Mouse (Mus musculus) heart, embryonic 16.5 days (tissue): ENCODE data around the gene Traf3ip1. TPM values are rescaled to one million over a fixed set of nuclear protein-coding genes. Genes with fewer than 3 reads are reported as not detected.

Source experiments
- ATAC-seq: fragments of 200-750 bp; cut with Nextera tagmentation; replicated peaks from 2 replicates; pipeline ENCODE4 v1.8.0; 2017; ENCODE audit warnings: moderate number of reproducible peaks; ENCODE audit not compliant: insufficient read depth, low FRiP score; ENCODE audit errors: extremely low read depth
- H3K27ac ChIP-seq: fragments of 300-500 bp; sonication (generic); 2 replicates; pipeline ENCODE4 v1.5.1; 2014; ENCODE audit warnings: mild to moderate bottlenecking, low read length, control low read depth, moderate library complexity
- H3K27me3 ChIP-seq: fragments of 300-500 bp; sonication (generic); 2 replicates; pipeline ENCODE4 v1.6.1; 2014; ENCODE audit warnings: low read length, mixed read lengths; ENCODE audit not compliant: control insufficient read depth, insufficient read depth
- H3K36me3 ChIP-seq: fragments of 300-500 bp; sonication (generic); 2 replicates; pipeline ENCODE4 v1.6.1; 2014; ENCODE audit not compliant: control insufficient read depth, insufficient read depth
- H3K4me1 ChIP-seq: fragments of 300-500 bp; sonication (generic); 2 replicates; pipeline ENCODE4 v1.6.1; 2014; ENCODE audit warnings: low read length, mixed read lengths; ENCODE audit not compliant: control insufficient read depth, insufficient read depth
- H3K4me2 ChIP-seq: fragments of 300-500 bp; sonication (generic); 2 replicates; pipeline ENCODE4 v1.6.1; 2014; ENCODE audit warnings: low read depth, mild to moderate bottlenecking, control low read depth, low read length
- H3K4me3 ChIP-seq: fragments of 300-500 bp; sonication (generic); 2 replicates; pipeline ENCODE4 v1.5.1; 2014; ENCODE audit warnings: mild to moderate bottlenecking, control low read depth, low read length
- H3K9ac ChIP-seq: fragments of 300-500 bp; sonication (generic); 2 replicates; pipeline ENCODE4 v1.6.1; 2014; ENCODE audit warnings: low read length, control low read depth
- H3K9me3 ChIP-seq: fragments of 300-500 bp; sonication (generic); replicated peaks from 2 replicates; pipeline ENCODE4 v1.6.1; 2016; ENCODE audit warnings: low read length; ENCODE audit not compliant: control insufficient read depth
- WGBS: fragments of 180-500 bp; shearing (Covaris S2); extraction: QIAGEN DNeasy Blood & Tissue Kit; methylation state at CpG from one replicate; pipeline ENCODE4 v1.1.7; 2014; 5-methylcytosine and 5-hydroxymethylcytosine counted together
- polyA plus RNA-seq: library from polyadenylated mRNA; unstranded; fragments of >200 nt; fragmentation: Nextera tagmentation; extraction: Ambion mirVana; gene quantifications from 2 replicates; pipeline ENCODE4 v1.2.1, GENCODE M21; 2015

The Traf3ip1 gene
- polyA plus RNA-seq, 1 experiment from 2014 or later, result 5.7 TPM

DNA sequence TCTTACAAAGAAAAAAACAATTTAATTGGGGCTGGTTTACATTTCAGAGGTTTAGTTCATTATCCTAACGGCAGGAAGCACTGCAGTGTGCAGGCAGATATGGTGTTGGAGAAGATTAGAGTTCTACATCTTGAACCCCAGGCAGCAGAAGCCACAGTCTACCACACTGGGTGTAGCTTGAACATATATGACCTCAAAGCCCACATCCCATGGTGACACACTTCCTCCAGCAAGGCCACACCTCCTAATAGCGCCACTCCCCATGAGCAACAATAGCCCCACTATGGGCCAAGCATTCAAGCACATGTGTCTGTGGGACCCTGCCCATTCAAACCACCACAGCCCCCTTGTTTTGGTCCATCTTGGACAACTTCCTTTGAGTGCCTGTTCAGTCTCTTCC, 72.8 kb downstream of the Traf3ip1 start:
- no peak overlapping the region for H3K4me3 ChIP-seq
- H3K36me3 ChIP-seq, result no peaks in the 10 kb centered on the region
- 85% methylated on average over 2 of the region's 2 CpGs for WGBS
- H3K9ac ChIP-seq, result no peak overlapping the region
- no peak overlapping the region for H3K27ac ChIP-seq
- H3K4me2 ChIP-seq, result no peak overlapping the region
- H3K9me3 ChIP-seq, result no peaks in the 10 kb centered on the region
- H3K27me3 ChIP-seq, result no peaks in the 10 kb centered on the region
- ATAC-seq, result no peak
- no peaks in the 10 kb centered on the region for H3K4me1 ChIP-seq

DNA sequence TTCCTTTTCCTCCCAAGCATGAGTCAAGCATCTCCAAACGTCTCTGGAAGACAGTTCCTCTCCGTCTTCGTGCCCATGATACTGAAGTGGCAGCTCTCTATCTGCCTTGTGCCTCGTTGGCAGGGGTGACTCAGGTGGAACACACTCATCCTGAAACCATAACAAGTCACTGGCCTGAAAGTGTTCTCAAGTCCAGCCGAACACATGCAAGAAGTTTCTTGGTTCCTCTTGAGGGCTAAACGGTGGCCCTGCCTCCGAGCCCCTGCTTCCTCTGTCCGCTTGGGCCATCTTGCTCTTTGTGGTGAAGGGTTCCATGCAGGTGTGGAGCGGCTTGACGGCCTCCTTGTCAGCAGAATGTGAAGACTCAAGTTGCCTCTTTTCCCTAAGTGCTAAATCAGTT, 78.0 kb downstream of the Traf3ip1 start:
- no peaks in the 10 kb centered on the region for H3K4me1 ChIP-seq
- no peak overlapping the region for H3K27ac ChIP-seq
- no peak overlapping the region for H3K4me3 ChIP-seq
- no peaks in the 10 kb centered on the region for H3K9me3 ChIP-seq
- ATAC-seq, result no peak
- H3K27me3 ChIP-seq, result no peaks in the 10 kb centered on the region
- no peak overlapping the region for H3K9ac ChIP-seq
- 67% methylated on average over 10 of the region's 10 CpGs for WGBS
- H3K36me3 ChIP-seq, result no peaks in the 10 kb centered on the region
- H3K4me2 ChIP-seq, result no peak overlapping the region

DNA sequence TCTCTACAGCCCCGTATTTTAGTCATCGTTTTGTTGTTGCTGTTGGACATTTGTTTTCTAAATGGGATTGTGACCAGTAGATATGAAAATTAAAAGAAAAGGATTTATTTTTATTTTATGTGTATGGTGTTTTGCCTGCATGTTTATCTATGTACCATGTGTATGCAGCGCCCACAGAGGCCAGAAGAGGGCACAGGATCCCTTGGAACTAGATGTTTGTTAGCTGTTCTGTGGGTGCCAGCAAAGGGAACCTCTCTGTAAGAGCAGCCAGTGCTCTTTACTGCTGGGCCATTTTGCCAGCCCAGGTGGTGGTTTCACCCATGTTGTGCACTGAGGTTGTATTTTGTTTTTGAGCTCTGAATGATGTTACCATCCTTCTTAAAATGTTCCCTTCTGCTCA, 79.8 kb downstream of the Traf3ip1 start:
- Histone ChIP-seq H3K9ac (no peak overlapping the region), H3K27me3 (no peaks in the 10 kb centered on the region), H3K9me3 (no peaks in the 10 kb centered on the region), H3K4me1 (0 out of 2 replicates have a peak, but pooled peaks cover 2% of the 10 kb centered on the region), H3K4me3 (no peak overlapping the region), H3K4me2 (no peak overlapping the region), H3K27ac (no peak overlapping the region), H3K36me3 (no peaks in the 10 kb centered on the region)
- WGBS, result 62% methylated on average over 3 of the region's 3 CpGs
- no peak for ATAC-seq

DNA sequence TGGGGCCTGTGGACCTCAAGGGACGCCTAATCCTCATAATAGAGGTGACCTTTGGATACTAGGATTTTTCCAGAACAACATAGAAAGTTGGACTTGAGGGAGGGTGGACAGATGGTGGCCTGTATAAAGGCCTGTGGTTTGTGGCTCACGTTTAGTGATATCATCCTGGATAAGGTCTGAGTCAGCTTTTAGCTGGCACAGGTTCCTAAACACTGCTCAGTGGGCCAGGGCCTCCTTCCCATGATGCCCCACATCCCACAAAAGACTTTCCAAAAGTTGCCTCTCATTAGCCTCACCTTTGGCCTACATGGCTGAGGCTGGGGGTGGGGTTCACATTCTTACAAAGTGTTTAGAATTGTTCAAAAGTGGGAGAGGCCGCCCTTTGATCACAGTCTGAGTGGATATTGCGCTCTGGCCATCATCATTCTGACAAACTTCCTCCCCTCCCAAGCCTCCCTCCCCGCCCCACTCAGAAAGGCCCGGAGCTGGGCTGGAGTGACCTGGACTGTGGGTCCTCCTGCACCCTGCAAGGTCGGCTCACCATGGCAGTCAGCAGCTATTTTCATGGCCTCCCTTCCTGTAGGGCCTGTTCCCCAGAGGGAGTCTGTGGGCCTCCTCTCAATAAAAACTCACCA, 83.6 kb downstream of the Traf3ip1 start:
- H3K9me3 ChIP-seq, result no peaks in the 10 kb centered on the region
- H3K4me1 ChIP-seq, result 0 out of 2 replicates have a peak, but pooled peaks cover 2% of the 10 kb centered on the region
- no peaks in the 10 kb centered on the region for H3K27me3 ChIP-seq
- ATAC-seq, result no peak
- no peak overlapping the region for H3K4me3 ChIP-seq
- H3K27ac ChIP-seq, result no peak overlapping the region
- H3K36me3 ChIP-seq, result no peaks in the 10 kb centered on the region
- no peak overlapping the region for H3K9ac ChIP-seq
- H3K4me2 ChIP-seq, result no peak overlapping the region
- WGBS, result 54% methylated on average over 7 of the region's 7 CpGs

Other genes with a start within 250 kb of the Traf3ip1 start
- gene Ube2f, start 244.3 kb upstream of the Traf3ip1 start, polyA plus RNA-seq, result 68.9 and 71.7 TPM in 2 replicates
- gene Scly, start 196.3 kb upstream of the Traf3ip1 start, polyA plus RNA-seq, result 16.0 and 17.5 TPM in 2 replicates
- gene Espnl, start 172.6 kb upstream of the Traf3ip1 start, polyA plus RNA-seq, result 0.04 and 0.07 TPM in 2 replicates
- gene Klhl30, start 143.6 kb upstream of the Traf3ip1 start, polyA plus RNA-seq, result 51.4 and 58.4 TPM in 2 replicates
- gene Erfe, start 128.2 kb upstream of the Traf3ip1 start, polyA plus RNA-seq, result 1.3 and 1.5 TPM in 2 replicates
- gene Ilkap, start 95.8 kb upstream of the Traf3ip1 start, polyA plus RNA-seq, result 112 and 113 TPM in 2 replicates
- 105 and 117 TPM in 2 replicates for gene Hes6, start 80.6 kb upstream of the Traf3ip1 start, polyA plus RNA-seq
- 4.9 and 6.2 TPM in 2 replicates for gene Per2, start 35.3 kb upstream of the Traf3ip1 start, polyA plus RNA-seq
- gene Asb1, start 45.9 kb downstream of the Traf3ip1 start, polyA plus RNA-seq, result 5.5 and 5.6 TPM in 2 replicates